Mouse (Mus musculus): ENCODE data around the gene Pdlim7. TPM values are rescaled to one million over a fixed set of nuclear protein-coding genes. Genes with fewer than 3 reads are reported as not detected.

Pdlim7 gene
- 10 to 100 TPM; 63.6 to 74.2 TPM for total RNA-seq (2021)

DNA sequence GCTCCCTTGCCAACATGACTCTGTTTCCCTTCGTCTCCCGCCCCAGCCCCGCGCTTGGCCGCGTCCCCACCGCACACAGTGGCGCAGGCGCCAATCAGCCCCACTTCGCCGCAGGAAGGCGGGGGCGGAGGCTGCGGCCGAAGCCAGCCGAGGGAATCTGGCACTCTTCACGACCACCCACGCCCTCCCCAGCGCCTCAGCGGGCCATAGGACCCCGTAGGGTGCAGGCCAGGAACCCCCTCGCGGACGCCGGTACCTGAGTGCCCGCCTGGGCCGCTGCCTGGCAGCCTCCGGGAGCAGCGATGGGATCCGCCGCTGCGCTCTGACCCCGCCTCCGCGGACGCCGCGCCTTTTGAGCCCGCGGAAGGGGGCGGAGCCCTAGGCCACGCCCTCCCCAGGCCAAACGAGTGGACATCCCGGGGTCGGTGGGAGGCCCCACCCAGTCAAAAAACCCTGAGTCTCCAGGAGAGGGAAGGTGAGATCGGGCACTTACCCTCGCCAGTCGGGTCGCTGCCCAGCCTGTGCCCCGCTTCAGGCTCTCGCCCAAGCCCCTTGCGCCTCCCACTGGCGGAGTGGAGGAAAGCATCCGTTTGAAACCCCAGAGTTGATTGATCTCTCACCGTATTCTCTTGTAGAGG, at the start of gene Pdlim7:
TSS of gene Pdlim7 (minus strand) at position 566 of the 638 bp plus-strand sequence.
- DNase-seq = peak; percentile 93 to 94
- intact Hi-C loops (cut with DNase I) = loop anchor here (1.0 to 2.0 kb wide), 2 partner anchors 40 to 92 kb away; no protein-coding TSS in a partner anchor

- no peak for DNase-seq
- intact Hi-C loops (cut with DNase I) = no loop called here
Measured at GRCm38 (mm10) chr13:55557499-55557898, 44.0 kb upstream of the Pdlim7 start.

- DNase-seq = no peak
- intact Hi-C loops (cut with DNase I) = no loop called here
Measured at GRCm38 (mm10) chr13:55555921-55556320, 42.4 kb upstream of the Pdlim7 start.

DNA sequence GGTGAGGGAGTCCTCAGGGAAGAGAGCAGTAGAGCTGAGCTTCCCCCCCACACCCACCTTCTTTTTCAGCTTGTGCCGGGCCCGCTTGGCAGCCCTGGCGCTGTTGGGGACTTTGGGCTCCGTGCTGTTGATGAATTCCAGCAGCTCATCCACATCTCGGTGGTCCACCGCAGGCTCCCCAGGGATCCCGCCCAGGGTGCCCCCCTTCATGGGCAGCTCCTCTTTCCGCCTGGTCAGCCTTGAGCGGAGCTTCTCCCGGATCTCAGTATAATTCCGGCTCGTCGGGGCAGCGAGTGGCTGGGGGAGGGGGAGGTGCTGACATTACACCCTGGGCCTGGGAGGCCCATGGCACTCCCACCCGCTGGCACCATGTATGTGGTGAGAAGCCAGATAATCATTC, 35.6 kb upstream of the Pdlim7 start:
- no peak for DNase-seq
- intact Hi-C loops (cut with DNase I) = no loop called here

DNA sequence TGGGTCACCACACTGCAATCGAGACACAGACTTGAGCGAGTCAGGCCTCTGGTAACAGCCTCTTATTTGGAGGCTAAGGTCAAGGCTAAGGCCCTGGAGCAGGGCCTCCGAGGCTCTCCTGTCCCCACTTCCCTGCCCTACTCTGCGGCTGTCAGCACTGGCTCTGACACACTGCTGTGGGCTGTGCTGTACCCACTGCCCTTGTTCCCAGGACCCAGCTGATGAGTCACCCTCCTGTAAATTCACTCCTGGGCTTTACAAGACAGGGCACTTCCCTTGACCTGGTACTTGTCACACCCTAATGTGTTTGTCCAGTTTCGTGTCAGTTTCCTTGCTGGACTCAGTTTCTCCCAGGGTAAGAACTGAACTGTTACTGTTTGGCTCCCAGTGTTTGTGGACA, 35.0 kb upstream of the Pdlim7 start:
- intact Hi-C loops (cut with DNase I) = no loop called here

GRCm38 (mm10) chr13:55547916-55548315, 34.4 kb upstream of the Pdlim7 start:
- no peak for DNase-seq
- intact Hi-C loops (cut with DNase I) = no loop called here

More for the DNA sequence above, 35.0 kb upstream of the Pdlim7 start:
- DNase-seq = no peak

DNA sequence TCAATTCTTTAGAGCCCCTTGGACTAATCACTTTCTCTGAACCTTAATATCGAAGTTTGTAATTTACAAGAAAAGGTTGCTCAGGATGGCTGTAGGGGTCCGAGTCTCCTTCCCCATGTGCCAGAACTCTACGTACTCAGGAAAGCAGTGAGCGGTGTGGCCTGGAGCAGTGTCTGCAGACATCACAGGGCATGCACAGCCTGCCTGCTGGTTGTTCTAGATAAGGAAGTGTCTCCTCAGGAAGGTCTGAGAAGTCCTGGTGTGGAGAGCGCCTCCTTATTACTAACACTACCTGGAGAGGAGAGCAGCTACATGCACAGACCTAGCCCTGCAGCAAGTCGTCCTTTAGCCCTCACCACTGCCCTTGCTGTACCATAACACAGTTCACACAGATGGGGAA, 31.3 kb upstream of the Pdlim7 start:
- DNase-seq = no peak
- intact Hi-C loops (cut with DNase I) = no loop called here

- no peak for DNase-seq
- intact Hi-C loops (cut with DNase I) = no loop called here
Measured at GRCm38 (mm10) chr13:55543447-55543846, 30.0 kb upstream of the Pdlim7 start.

DNA sequence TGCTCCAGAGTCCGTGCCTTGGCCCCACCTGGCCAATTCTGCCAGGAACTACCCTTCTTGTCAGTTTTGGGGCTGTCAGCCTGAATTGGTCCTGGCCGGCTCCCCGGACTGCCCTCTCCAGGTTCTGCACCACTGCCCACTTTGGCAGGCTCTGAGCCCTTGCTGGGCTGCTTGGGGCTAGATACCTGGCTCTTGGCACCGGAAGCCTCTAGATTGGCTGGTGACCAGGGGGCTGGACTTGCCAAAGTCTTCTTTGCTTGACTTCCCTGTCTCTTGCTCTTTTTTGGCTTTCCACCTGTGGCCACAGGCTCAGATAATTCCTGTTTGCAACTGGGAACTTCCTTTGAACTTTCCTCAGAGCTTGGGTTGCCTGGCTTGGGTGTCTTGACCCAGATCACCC, 29.4 kb upstream of the Pdlim7 start:
- DNase-seq = no peak
- intact Hi-C loops (cut with DNase I) = no loop called here

GRCm38 (mm10) chr13:55540933-55541332, 27.5 kb upstream of the Pdlim7 start:
- DNase-seq = peak; percentile 40 to 52
- intact Hi-C loops (cut with DNase I) = no loop called here

DNA sequence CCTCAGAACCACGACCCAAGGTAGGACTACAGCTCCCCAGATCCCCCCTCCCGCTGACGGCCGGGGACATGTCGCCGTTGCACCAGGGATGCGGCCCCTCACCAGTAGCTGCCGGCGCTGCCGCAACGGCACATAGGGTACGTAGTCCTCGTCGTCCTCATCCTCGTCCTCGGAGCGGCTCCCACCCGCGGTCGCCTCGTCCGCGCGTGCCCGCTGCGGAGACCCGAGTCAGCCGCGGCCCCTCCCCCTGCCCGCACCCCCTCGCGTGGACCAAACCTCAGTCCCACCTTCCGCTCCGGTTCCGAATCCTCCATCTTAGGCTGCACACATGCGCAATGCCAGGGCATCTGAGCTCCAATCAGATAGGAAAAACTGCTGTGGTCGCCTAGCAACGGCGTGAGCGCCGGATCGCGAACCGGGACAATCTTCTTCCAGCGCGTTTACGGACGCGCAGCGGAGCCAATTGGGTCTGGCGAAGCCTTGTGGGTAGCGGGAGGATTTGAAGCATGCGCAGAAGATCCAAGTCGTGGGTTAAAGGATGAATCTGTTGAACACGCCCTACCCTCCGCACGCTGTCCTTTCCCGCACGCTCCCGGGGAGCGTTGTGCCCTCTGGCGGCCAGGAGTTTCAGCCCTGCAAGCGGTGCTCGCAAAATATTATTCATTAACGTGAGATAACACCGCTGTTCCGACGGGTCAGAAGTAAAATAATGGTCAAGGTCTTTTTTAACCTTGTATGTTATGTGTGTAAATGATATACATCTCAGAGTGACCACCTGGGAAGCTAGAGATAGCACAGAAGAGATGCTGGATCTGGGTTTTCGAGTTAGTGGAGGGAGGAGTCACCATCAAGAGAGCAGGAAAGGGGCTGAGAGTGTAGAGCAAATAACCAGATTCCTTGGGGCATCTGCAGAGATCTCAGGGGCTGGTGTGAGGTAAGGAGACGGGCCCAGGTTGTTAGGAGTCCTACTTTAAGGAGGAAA, 23.0 kb upstream of the Pdlim7 start, which contains the start of gene Ddx41:
TSS of gene Ddx41 (minus strand) at position 465 of the 982 bp plus-strand sequence.
- intact Hi-C loops (cut with DNase I) = loop anchor here (5.0 kb wide), 1 partner anchor 129 kb away; no protein-coding TSS in a partner anchor
- peak; percentile 100 for DNase-seq

DNA sequence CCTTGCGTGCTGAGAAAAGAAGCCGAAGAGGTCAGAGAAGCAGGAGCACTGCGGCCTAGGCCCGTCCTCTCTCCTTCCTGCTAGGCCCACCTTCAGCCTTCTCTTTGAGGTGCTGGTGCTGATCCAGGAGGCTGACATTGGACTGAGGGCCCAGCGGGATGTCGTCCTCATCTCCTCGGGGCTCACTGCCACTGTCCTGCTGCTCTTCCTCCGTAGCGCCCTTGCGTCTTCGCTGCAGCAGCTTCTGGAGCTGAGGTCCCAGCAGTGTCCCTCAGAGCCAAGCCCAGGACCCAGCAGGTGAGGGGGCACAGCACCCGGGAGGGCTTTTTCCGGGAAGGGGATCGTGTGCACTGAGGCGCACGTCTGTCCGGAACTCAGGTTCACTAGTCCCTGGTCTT, 22.3 kb upstream of the Pdlim7 start:
- intact Hi-C loops (cut with DNase I) = loop anchor here (5.0 kb wide), 1 partner anchor 128 kb away; no protein-coding TSS in a partner anchor

GRCm38 (mm10) chr13:55535191-55535590, 21.7 kb upstream of the Pdlim7 start:
- no peak for DNase-seq
- intact Hi-C loops (cut with DNase I) = loop anchor here (5.0 kb wide), 1 partner anchor 128 kb away; no protein-coding TSS in a partner anchor

More for the DNA sequence above, 22.3 kb upstream of the Pdlim7 start:
- no peak for DNase-seq

DNA sequence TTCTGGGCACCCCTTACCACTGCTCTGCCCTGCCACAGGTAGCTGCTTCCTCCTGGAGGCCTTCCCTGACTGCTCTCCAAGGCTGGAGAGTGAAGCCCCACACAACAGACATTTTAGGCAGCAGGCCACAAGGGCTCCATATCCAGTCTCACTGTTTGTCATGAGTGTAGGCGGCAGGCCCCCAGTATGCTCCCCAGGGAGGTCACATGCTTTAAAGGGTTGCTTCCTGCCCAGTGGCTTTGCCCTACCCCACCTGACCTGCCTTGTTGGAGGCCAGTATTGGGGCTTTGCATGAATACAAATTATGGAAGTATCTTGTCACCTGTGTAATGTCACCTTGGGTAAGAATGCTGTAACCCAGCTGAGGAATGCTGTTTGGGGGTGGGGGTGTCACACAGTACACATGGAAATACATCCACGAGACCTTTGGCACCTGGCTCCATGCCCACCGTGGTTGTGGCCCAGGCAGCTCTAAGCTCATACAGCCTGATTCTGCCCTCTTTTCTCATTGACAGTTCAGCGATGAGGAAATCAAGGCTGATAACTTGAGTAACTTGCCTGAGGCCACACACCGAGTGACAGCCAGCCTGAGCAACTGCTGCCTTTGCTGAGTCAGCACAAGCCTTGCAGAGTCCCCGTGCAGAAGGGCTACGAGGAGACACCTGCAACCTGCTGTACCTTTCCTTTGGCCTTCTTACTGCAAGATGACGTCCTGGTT, 15.9 kb upstream of the Pdlim7 start, which contains the start of gene Dok3:
TSS of gene Dok3 (minus strand) at position 99 of the 718 bp plus-strand sequence.
- no peak for DNase-seq
- intact Hi-C loops (cut with DNase I) = no loop called here

DNA sequence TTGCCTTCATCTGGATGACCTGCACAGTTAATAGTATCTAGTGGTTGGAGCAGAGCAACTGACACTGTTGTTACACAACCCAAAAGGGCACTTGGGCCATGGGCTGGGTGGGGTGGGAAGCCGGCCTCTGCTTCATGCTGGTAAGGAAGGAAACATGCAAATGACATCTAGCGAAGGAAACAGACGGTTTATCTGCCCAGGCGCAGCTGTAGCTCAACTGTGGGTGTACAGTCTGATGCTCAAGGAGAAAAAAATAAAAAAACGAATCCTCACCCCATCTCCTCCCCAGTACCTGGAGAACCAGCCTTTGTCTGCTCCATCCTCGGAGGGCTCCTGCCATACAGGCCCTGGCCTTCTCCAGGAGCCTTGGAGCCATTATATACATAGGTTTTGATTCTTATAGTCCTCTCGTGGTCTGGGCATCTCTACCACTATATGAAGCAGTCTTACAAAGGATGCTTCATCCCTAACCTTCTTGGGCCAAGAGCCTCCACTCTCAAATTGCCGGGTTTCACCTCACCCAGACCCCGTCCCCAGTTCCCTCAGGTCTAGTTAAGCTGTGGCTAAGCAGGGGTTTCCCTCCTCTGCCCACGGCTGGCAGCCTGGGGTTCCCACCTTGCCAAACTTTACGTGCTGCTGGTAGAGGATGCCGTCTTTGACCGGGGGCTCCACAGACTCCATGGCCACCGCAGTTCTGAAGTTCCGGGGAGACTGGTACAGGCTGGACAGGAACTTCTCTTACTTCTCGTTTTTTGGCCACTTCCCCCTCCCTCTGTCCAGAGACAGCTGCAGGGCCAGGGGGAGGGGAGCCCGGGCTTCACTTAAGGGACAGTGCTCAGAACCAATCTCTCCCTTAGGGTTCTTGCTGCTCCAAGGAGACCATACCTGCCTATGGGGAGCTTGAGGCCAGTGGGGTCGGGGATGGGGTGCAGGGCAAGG, 14.6 kb upstream of the Pdlim7 start:
- no peak for DNase-seq
- intact Hi-C loops (cut with DNase I) = no loop called here

- no peak for DNase-seq
- intact Hi-C loops (cut with DNase I) = no loop called here
Measured at GRCm38 (mm10) chr13:55527212-55527611, 13.7 kb upstream of the Pdlim7 start.

DNA sequence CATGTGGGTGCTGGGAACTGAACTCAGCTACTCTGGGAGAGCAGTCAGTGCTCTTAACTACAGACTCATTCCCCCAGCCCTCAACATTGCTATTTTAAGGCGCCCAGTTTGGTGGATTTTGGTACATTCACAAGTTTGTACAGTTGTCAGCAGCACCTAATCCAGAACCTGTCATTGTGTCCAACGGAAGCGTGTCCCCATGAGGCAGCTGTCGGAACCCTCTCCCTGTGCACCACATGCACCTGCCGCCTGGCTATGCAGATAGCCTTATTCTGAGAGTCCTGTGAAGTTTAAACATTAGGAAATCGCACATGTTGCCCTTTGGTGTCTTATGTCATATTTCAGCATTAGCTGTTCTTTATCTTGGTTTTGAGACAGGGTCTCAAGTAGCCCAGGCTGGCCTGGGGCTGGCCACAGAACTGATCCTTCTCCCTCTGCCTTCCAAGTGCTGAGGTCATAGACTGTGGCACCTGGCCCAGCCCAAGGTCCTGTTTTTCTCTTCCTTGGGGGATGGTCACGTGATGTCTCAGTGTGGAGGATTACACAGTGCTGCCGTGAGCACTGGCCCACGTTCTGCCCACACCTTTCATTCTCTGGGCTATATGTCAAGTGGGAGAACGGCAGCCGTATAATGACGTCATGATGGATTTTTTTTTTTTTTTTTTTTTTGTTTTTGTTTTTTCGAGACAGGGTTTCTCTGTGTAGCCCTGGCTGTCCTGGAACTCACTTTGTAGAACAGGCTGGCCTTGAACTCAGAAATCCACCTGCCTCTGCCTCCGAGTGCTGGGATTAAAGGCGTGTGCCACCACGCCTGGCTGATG, 12.5 kb upstream of the Pdlim7 start:
- no peak for DNase-seq
- intact Hi-C loops (cut with DNase I) = no loop called here

- DNase-seq = no peak
- intact Hi-C loops (cut with DNase I) = no loop called here
Measured at GRCm38 (mm10) chr13:55523951-55524600, 10.6 kb upstream of the Pdlim7 start.

Measured in heart, postnatal 10 days (tissue).